Mouse (Mus musculus) kidney, adult 9 months (tissue): Measurements from ENCODE around the gene Lmod1.

Source experiments
- DNase-seq: peaks from one replicate; pipeline ENCODE4 v3.0.0; 2022

Lmod1 gene

DNA sequence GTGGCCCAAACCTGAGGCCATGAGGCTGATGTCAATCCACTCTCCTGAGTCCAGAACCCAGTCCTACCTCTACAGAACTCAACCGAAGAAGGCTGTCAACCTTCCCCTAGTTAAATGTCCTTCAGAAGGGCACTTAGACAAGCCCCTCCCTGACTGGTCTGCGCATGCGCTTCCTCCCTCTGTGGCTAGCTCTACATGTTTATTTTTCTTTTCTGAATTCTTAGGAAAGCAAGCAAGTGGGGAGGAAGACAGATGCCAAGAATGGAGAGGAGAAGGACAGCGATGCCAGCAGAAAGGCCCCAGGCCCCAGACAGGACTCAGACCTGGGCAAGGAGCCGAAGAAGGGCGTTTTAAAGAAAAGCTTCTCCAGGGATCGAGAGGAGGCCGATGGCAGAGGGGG is 38.8 kb downstream of the Lmod1 start:
- DNase-seq = no peak

- DNase-seq = peak; percentile 48
Measured at GRCm38 (mm10) chr1:135366380-135366779, 41.8 kb downstream of the Lmod1 start.

DNA sequence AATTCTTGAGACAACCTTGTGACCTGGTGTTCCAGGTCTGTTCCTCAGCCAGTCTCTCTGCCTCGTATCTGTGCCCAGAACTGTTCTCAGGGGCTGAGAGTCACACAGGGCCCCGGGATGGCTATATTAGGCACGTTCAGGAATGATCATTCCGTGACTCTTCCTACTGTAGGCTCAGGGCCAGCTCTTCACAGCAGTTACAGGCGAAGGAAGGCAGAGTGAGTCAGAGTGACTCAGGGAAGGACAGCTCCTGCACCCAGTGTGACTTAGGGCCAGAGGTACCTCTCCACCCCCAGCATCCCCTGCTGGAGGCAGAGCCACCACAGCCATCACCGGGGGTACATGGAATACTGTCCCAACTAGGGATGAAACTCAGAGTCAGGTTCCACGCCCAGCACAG is 42.4 kb downstream of the Lmod1 start:
- DNase-seq = no peak

- no peak for DNase-seq
Measured at GRCm38 (mm10) chr1:135367595-135367994, 43.0 kb downstream of the Lmod1 start.

DNA sequence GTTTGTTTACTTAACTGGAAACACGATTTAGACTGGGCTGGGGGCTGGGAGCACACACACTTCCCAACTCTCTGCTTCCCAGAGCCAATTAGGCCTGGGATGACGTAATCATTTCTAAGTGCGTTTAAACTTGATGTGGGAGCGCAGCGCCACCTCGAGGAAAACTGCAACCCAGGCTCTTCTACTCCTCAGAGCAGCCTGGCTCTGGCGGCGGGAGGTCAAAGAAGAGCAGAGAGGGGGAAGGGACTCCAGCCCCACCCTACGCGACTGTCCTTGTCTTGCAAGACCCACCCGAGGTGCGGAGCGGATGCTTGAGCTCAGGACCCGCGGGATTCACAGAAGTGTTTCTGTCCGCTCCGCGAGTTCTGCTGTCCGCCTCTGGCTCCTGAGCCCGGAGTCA is 43.6 kb downstream of the Lmod1 start:
- peak; percentile 92 for DNase-seq

- peak; percentile 85 for DNase-seq
Measured at GRCm38 (mm10) chr1:135368982-135369381, 44.4 kb downstream of the Lmod1 start.

DNA sequence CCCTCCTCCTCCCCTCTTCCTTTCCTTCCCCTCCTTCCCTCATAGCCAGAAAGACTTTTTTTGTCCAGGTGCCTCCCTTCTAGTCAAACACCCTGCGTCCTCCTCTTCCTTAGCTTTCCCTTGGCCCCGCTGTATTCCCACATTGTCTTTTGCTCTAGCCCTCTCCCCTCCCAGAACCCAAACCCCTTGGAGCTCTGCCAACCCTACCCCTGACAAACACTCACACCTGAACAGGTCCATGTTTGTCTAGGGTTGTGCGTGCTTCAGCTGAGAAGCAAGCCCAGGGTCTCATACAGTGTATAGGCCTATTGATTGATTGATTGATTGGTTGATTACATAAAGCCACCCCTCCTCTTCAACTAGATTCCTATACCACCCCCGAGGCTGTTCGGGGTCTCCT is 44.8 kb downstream of the Lmod1 start:
- no peak for DNase-seq

DNA sequence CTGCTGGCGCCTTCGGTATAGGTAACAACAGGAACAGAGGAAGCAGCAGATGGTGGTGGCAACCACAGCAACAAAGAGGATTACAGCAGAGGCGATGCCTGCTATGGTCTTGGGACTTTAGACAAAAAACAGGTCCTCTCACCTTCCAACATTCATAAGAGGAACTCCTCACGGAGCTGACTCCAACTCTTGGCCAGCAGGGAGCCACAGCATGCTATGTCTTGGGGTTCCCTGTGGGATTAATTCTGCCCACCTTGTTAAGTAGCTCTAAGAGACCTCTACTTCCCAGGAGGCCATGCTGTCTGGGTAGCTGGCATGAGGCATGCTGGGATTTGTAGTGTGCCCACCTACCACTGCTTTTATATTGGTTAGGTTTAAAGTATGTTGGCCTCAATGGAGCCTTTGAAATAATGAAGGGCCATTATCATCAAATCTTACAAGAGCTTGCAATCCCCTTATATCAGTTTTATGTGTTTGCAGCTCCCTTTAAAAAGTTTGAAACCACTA is 48.6 kb downstream of the Lmod1 start:
- no peak for DNase-seq

- peak; percentile 25 for DNase-seq
Measured at GRCm38 (mm10) chr1:135374175-135374867, 49.7 kb downstream of the Lmod1 start.

- DNase-seq = peak; percentile 62
Measured at GRCm38 (mm10) chr1:135374868-135375581, 50.4 kb downstream of the Lmod1 start, which contains the start of gene Shisa4. Shisa4 (minus strand) TSS chr1:135375237.

GRCm38 (mm10) chr1:135378576-135378975 is 54.0 kb downstream of the Lmod1 start:
- no peak for DNase-seq

DNA sequence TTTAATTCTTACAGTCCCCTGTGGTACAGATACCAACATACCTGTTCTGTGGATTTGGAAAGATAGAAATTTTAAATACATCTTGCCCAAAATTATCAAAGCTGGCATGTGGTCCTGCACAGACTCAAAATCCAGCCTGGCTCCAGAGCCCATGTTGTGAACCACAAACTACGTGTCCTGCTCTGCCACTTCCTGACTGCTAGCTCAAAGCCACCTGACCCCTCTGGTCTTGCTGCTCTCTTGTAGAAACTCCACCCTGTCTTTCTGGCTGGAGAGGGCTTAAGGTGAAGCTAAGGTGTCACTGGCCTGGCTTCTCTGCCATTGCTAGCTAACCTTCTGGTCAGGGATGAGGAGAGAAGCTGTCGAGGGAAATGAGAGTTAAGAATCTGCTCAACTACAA is 54.4 kb downstream of the Lmod1 start:
- no peak for DNase-seq

DNA sequence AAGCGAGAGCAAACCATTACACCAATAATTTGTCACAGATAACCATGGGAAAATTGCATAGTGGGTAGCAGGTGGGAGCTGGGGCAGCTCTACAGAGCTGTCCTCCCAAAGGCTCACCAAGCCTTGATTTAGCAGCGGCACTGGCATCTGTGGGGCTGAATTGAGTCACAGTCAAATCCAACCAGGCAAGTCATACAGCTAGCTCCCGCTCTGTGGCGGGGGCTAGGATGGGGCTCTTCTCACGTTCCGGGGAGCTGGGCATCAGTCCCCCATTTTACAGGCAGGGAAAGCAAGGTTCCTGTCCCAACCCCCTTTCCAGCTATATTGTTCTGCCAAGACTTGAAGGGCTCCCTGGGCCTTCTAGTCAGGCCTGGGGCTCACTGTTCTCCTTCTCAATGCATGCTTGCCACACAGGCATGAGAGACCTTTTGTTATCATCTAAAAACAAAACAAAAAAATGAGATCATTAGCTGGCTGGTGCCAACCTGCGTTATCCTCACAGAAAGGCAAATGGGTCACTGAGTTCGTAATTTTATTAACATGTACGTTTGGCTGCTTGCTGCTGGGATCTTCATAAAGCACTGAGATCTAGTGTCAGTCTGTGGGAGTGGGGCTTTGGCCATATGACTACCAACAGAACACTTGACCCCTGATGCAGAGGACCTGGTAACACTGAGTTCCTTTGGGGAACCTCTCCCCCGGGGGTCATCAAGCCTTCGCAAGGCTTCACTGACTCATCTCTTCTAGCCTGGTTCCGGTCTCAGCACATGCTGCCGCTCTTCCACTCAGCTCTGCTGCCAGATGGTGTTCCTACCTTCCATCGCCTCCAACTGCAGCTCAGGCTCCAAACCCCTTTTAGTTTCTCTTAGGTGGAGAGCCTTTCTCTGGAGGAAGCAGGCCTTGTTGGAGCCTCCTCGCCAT is 55.7 kb downstream of the Lmod1 start:
- no peak for DNase-seq

DNA sequence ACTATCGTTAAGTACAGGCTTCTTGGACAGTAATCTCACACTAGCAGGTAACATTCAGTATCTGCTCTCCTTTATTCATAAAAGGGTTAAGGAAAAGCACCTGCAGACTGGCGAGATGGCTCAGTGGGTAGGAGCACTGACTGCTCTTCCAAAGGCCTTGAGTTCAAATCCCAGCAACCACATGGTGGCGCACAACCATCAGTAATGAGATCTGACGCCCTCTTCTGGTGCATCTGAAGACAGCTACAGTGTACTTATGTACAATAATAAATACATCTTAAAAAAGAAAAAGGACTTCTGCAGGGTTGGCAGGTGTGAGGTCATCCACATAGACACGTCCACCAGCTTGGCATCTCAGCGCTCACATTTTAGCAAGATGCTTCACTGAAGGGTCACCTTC is 57.0 kb downstream of the Lmod1 start:
- DNase-seq = peak; percentile 33

GRCm38 (mm10) chr1:135384171-135384570 is 59.6 kb downstream of the Lmod1 start:
- DNase-seq = no peak

GRCm38 (mm10) chr1:135385161-135385560 is 60.6 kb downstream of the Lmod1 start:
- no peak for DNase-seq

- no peak for DNase-seq
Measured at GRCm38 (mm10) chr1:135399466-135399865, 74.9 kb downstream of the Lmod1 start.

GRCm38 (mm10) chr1:135401452-135402110 is 77.0 kb downstream of the Lmod1 start:
- DNase-seq = no peak

- no peak for DNase-seq
Measured at GRCm38 (mm10) chr1:135405356-135405755, 80.7 kb downstream of the Lmod1 start.

DNA sequence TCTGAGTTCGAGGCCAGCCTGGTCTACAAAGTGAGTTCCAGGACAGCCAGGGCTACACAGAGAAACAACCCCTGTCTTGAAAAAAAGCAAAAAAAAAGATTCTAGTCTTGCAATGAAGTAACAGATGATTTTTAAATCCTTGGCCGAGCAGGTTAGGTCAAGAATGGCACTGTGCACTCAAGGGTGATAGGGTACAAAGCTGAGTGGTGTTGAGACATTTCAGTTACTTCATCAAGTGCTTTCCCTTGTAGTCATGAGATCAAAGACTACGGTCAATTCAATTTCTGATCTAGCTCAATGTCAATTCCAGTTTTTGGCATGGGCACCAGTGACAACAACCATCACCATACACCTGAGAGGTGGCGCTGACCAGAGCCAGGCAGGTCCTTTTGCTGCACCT is 84.4 kb downstream of the Lmod1 start:
- no peak for DNase-seq

- peak; percentile 62 for DNase-seq
Measured at GRCm38 (mm10) chr1:135410967-135411366, 86.4 kb downstream of the Lmod1 start.

DNA sequence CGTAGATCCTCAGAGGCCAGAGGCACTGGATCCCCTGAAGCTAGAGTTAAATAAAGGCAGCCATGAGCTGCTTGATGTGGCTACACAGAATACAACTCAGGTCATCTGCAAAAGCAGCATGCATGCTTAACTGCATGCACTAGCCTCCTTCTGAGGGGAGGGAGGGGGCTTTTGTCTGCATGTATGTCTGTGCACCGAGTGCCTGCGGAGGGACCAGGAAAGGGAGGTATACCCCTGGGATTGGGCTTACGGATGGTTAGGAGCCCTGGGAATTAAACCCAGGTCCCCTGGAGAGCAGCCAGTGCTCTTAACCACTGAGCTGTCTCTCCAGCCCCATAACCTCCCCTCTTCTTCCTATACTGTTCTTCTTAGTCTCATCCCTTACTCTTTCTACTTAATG is 87.5 kb downstream of the Lmod1 start:
- no peak for DNase-seq

DNA sequence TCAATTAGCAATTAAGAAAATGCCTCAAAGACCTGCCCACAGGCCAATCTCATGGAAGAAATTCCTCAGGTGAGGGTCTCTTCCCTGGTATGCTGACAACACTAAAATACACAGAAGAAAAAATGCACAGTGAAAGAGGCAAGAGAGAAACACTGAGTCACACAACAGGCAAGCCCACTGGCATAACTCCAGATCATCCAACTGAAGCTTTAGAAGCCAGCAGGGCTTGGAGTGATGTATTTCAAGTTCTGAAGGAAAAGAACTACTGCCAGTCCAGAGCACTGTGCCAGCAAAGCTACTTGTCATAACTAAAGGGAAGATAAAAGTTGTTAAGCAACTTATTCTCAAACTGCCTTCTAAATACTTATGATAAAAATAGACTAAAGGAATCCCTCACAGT is 89.4 kb downstream of the Lmod1 start:
- no peak for DNase-seq
